Mouse (Mus musculus) yolk sac, embryonic 10.5 days (tissue): ENCODE measurements around the gene Vmn1r124.
"Not testable (repeated sequence)": the region's sequence is repeated elsewhere in the genome, so short reads cannot be mapped to it uniquely, and the experiment has no call there.

Source experiments
- DNase-seq: peaks from one replicate; pipeline ENCODE4 v3.0.0-alpha.2; 2017; ENCODE audit warnings: low spot score

Vmn1r124 gene

DNA sequence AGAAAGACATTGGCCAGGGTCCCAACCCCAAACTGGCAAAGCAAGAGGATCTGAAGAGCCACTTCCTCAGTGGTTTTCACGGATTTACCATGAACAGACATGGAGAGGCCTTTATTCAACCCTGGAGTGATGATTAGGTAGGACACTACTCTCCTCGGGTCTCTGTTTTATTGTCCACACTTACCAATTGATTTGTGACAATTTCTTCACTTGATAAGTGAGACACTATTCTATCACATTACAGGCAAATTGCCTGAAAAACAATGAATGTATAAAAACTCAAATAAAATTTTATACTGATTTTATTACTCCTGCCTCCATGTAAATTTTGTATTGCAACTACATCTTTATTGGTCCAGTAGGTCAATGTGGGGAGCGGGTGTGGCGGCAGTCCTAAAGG is at the start of gene Vmn1r124:
Gene Vmn1r124 (minus strand): TSS at position 101 of the 400 bp plus-strand sequence.
- DNase-seq, result not testable (repeated sequence)

DNA sequence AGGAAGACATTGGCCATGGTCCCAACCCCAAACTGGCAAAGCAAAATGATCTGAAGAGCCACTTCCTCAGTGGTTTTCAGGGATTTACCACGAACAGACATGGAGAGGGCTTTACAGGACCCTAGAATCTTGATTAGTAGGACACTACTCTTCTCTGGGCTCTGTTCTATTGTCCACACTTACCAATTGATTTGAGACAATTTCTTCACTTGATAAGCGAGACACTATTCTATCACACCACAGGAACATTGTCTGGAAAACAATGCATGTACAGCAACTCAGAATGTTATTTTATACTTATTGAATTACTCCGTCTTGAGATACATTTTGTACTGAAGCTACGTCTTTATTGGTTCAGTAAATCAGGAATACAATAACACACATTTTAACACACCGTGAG is 41.0 kb upstream of the Vmn1r124 start, which contains the start of gene Vmn1r126:
Gene Vmn1r126 (minus strand): TSS at position 101 of the 400 bp plus-strand sequence.
- DNase-seq, result not testable (repeated sequence)

DNA sequence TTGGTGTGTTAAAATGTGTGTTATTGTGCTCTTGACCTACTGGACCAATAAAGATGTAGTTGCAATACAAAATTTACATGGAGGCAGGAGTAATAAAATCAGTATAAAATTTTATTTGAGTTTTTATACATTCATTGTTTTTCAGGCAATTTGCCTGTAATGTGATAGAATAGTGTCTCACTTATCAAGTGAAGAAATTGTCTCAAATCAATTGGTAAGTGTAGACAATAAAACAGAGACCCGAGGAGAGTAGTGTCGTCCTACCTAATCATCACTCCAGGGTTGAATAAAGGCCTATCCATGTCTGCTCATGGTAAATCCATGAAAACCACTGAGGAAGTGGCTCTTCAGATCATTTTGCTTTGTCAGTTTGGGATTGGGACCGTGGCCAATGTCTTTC is 11.5 kb upstream of the Vmn1r124 start, which contains the start of gene Vmn1r125:
Gene Vmn1r125 (plus strand): TSS at position 301 of the 400 bp plus-strand sequence.
- not testable (repeated sequence) for DNase-seq
